Mouse (Mus musculus): Measurements from ENCODE around the gene H2-Q1. TPM values are rescaled to one million over a fixed set of nuclear protein-coding genes. Genes with fewer than 3 reads are reported as not detected.
"Not testable (repeated sequence)": the region's sequence is repeated elsewhere in the genome, so short reads cannot be mapped to it uniquely, and the experiment has no call there.

H2-Q1 gene
- polyA plus RNA-seq, 1 experiment: 0.71 TPM

DNA sequence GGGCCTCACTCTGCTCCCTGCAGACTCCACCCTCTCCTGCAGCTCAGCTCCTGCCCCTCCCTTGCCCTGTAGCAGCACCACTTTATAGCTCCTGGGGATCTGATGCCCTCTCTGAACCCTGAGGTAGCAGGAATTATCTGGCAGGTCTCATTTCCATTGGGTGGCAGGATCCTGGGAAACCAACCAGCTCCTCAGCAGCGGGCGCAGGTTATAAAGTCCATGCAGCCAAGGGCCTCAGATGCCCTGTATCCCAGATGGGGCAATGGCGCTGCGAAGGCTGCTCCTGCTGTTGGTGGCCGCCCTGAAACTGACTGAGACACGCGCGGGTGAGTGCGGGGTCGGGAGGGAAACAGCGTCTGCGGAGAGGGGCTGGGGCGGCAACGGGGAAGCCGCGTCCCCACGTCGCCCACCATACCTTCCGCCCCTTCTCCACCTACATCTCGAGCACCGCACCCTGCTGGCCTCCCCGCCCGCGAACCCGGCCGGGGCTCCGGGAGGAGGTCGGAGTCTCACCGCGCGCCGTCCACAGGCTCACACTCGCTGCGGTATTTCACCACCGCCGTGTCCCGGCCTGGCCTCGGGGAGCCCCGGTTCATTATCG lies 22.0 kb downstream of the H2-Q1 start, which contains the start of gene H2-Q2:
Gene H2-Q2 (plus strand): TSS at position 172 of the 601 bp plus-strand sequence.
- H3K4me3 ChIP-seq (replicated peaks; ENCODE audit: extremely low read depth, low read depth, low read length): peak within 1 kb of the TSS; percentile 58
- WGBS: 2% methylated on average over 40 of the region's 40 CpGs
- TF ChIP-seq CTCF (IDR thresholded peaks at IDR 0.05; ENCODE audit: insufficient read depth, low read length): no peak
- no peak for TF ChIP-seq POLR2A (IDR thresholded peaks at IDR 0.05; ENCODE audit: borderline replicate concordance, extremely low read depth, low read depth, low read length)
- DNase-seq: peak; percentile 18
- peaks cover 4% of the 10 kb centered on the region; the same call in 1 of the 2 replicates for H3K4me1 ChIP-seq (ENCODE audit: control insufficient read depth, insufficient read depth, low read length)

DNA sequence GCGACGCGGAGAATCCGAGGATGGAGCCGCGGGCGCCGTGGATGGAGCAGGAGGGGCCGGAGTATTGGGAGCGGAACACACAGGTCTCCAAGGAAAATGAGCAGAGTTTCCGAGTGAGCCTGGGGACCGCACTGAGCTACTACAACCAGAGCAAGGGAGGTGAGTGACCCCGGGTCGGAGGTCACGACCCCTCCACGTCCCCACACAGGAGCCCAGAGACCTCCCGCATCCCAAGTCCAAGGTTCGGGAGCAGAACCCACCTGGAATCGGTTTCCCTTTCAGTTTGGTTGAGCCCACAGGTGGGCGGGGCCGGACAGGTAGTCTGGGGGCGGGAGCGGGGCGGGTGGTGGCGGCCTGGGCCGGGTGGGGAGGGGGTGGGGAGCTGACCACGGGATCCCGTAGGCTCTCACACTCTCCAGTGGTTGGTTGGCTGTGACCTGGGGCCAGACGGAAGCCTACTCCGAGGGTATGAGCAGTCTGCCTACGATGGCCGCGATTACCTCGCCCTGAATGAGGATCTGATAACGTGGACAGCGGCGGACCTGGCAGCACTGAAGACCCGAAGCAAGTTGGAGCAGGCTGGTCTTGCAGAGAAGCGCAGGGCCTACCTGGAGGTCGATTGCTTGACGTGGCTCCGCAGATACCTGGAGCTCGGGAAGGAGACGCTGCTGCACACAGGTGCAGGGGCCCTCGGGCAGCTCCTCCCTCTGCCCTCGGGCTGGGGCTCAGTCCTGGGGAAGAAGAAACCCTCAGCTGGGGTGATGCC lies 22.7 kb downstream of the H2-Q1 start:
- DNase-seq: peak; percentile 56
- TF ChIP-seq POLR2A (IDR thresholded peaks at IDR 0.05; ENCODE audit: borderline replicate concordance, extremely low read depth, low read depth, low read length) (peak; percentile 38; the same call in 1 of the 2 replicates), CTCF (IDR thresholded peaks at IDR 0.05; ENCODE audit: insufficient read depth, low read length) (no peak)
- Histone ChIP-seq H3K4me1 (ENCODE audit: control insufficient read depth, insufficient read depth, low read length) (peaks cover 4% of the 10 kb centered on the region; the same call in 1 of the 2 replicates), H3K4me3 (replicated peaks; ENCODE audit: extremely low read depth, low read depth, low read length) (peak overlapping the region; percentile 58)
- WGBS: 3% methylated on average over 41 of the region's 46 CpGs

DNA sequence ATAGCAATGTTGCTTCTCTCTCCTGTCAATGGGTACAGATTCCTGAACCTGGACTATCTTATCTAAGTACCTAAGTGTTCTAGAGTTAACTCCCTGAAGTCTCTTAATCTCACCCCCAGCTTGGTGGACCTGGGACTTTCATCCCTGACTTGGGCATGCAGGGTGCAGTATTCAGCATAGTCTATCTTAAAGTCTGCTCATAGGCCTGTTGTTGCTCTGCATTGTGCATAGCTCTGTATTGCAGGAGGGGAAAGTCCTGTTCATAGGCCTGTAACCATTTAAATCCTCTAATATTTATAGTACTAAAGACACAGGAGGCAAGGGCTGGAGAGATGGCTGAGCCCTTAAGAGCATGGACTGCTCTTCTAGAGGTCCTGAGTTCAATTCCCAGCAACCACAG lies 27.5 kb downstream of the H2-Q1 start:
- H3K4me1 ChIP-seq (ENCODE audit: control insufficient read depth, insufficient read depth, low read length): not testable (repeated sequence)

DNA sequence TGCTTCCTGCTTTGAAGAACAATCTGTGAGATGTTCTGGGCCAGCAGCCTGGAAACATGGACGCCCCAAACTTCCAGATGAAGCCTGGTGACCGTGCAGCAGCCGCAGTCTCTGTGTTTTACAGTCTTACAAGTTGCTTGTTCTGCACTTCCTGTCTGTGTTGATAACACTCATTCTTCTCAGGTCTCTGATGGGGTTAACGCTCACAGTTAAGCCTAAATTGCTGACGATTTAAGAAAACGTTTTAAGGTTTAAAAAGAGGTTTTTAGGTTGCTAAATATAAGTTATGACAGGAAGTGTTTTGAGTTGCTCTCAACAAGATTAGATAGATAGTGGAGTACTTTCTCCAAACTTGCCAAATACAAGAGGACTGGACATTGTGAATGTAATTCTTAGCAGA lies 33.1 kb downstream of the H2-Q1 start:
- H3K4me1 ChIP-seq (ENCODE audit: control insufficient read depth, insufficient read depth, low read length); DNase-seq; H3K4me3 ChIP-seq (replicated peaks; ENCODE audit: extremely low read depth, low read depth, low read length): not testable (repeated sequence)
- WGBS: 15% methylated on average over 6 of the region's 6 CpGs

More for the DNA sequence above, 27.5 kb downstream of the H2-Q1 start:
- not testable (repeated sequence) for DNase-seq; H3K4me3 ChIP-seq (replicated peaks; ENCODE audit: extremely low read depth, low read depth, low read length)

DNA sequence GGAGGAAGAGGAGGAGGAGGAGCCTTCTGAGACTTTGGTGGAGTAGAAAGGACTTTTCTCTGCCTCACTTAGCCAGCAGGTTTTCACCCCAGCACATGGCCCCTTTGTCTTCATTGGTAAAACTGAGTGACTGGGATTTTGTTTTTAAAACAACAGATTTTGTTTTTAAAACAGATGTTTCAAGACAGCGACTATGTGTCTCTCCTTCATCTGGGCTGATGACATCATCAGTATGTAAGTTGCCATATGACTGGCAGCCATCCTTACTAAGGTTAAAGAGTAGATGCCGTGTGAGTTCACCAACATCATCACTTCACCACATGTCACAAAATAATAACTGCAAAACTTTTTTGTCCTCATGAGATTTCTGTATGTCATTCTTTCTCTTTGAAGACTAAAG lies 33.9 kb downstream of the H2-Q1 start:
- 69% methylated on average over 2 of the region's 2 CpGs for WGBS
- no peak for TF ChIP-seq CTCF (IDR thresholded peaks at IDR 0.05; ENCODE audit: insufficient read depth, low read length)
- TF ChIP-seq POLR2A (IDR thresholded peaks at IDR 0.05; ENCODE audit: borderline replicate concordance, extremely low read depth, low read depth, low read length): no peak
- no peak for DNase-seq
- no peak overlapping the region for H3K4me3 ChIP-seq (replicated peaks; ENCODE audit: extremely low read depth, low read depth, low read length)
- H3K4me1 ChIP-seq (ENCODE audit: control insufficient read depth, insufficient read depth, low read length): no peaks in the 10 kb centered on the region

DNA sequence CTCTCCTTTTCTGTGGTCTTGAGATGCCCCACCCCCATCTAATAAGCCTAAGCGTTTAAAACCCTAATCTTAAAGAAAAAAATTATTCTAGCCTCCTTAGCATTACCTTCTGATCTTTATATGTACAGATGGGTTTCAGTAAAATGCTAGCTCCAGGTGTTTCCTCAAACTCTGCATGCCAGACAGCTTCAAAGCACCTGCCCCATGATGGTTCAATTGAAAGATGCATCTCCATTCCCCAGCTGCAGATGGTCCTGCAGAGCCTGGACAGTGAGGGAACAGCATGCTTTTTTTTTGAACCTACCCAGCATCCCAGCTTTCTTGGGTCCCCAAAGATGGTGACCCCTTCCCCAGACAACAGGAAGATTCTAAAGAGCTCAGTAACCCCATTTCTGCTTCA lies 36.9 kb downstream of the H2-Q1 start:
- 40% methylated on average over 1 of the region's 1 CpGs for WGBS
- Histone ChIP-seq H3K4me1 (ENCODE audit: control insufficient read depth, insufficient read depth, low read length) (no peaks in the 10 kb centered on the region), H3K4me3 (replicated peaks; ENCODE audit: extremely low read depth, low read depth, low read length) (no peak overlapping the region)
- DNase-seq: no peak
- no peak for TF ChIP-seq CTCF (IDR thresholded peaks at IDR 0.05; ENCODE audit: insufficient read depth, low read length)
- TF ChIP-seq POLR2A (IDR thresholded peaks at IDR 0.05; ENCODE audit: borderline replicate concordance, extremely low read depth, low read depth, low read length): no peak

DNA sequence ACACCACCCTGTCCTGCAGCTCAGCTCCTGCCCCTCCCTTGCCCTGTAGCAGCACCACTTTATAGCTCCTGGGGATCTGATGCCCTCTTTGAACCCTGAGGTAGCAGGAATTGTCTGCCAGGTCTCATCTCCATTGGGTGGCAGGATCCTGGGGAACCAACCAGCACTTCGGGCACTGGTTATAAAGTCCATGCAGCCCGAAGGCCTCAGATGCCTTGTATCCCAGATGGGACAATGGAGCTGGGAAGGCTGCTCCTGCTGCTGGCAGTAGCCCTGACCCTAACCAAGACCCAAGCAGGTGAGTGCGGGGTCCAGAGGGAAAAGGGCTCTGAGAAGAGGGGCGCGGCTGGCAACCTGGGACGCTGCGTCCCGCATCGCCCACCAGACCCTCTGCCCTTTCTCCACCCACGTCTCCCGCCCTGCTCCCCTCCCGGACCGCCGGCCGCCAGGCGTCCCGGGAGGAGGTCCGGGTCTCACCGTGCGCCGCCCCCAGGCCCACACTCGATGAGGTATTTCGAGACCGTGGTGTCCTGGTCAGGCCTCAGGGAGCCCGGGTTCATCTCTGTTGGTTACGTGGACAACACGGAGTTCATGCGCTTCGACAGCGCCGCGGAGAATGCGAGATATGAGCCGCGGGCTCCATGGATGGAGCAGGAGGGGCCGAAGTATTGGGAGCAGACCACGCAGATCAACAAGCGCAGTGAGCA lies 38.7 kb downstream of the H2-Q1 start:
- TF ChIP-seq POLR2A (IDR thresholded peaks at IDR 0.05; ENCODE audit: borderline replicate concordance, extremely low read depth, low read depth, low read length) (no peak), CTCF (IDR thresholded peaks at IDR 0.05; ENCODE audit: insufficient read depth, low read length) (no peak)
- Histone ChIP-seq H3K4me1 (ENCODE audit: control insufficient read depth, insufficient read depth, low read length) (no peaks in the 10 kb centered on the region), H3K4me3 (replicated peaks; ENCODE audit: extremely low read depth, low read depth, low read length) (peak overlapping the region; percentile 62)
- 19% methylated on average over 38 of the region's 38 CpGs for WGBS
- no peak for DNase-seq

DNA sequence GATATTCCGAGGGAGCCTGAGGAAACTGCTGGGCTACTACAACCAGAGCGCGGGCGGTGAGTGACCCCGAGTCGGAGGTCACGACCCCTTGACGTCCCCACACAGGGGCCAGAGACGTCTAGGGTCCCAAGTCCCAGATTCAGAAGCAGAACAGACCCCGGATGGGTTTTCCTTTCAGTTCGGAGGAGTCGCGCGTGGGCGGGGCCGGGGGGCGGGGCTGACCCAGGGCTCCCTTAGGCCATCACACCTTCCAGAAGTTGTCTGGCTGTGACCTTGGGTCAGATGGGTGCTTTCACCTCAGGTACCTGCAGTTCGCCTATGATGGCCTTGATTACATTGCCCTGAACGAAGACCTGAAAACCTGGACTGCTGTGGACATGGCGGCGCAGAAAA lies 39.3 kb downstream of the H2-Q1 start:
- H3K4me1 ChIP-seq (ENCODE audit: control insufficient read depth, insufficient read depth, low read length): no peaks in the 10 kb centered on the region
- WGBS: 27% methylated on average over 21 of the region's 21 CpGs
- peak overlapping the region; percentile 62 for H3K4me3 ChIP-seq (replicated peaks; ENCODE audit: extremely low read depth, low read depth, low read length)
- DNase-seq: no peak
- no peak for TF ChIP-seq POLR2A (IDR thresholded peaks at IDR 0.05; ENCODE audit: borderline replicate concordance, extremely low read depth, low read depth, low read length)
- no peak for TF ChIP-seq CTCF (IDR thresholded peaks at IDR 0.05; ENCODE audit: insufficient read depth, low read length)

Other genes with a start within 250 kb of the H2-Q1 start
- gene Ly6g6e, start 243.5 kb upstream of the H2-Q1 start, polyA plus RNA-seq (2012; rRNA removed): 5.8 and 25.7 TPM in 2 replicates
- gene Ly6g6d, start 242.3 kb upstream of the H2-Q1 start, polyA plus RNA-seq (2012; rRNA removed): 14.5 and 16.7 TPM in 2 replicates
- 0.16 and 0.84 TPM in 2 replicates for gene Ly6g6f, start 234.8 kb upstream of the H2-Q1 start, polyA plus RNA-seq (2012; rRNA removed)
- gene Abhd16a, start 231.1 kb upstream of the H2-Q1 start, polyA plus RNA-seq (2012; rRNA removed): 196 and 245 TPM in 2 replicates
- not detected in 2 replicates for gene Ly6g5c, start 212.1 kb upstream of the H2-Q1 start, polyA plus RNA-seq (2012; rRNA removed)
- 1.4 and 2.0 TPM in 2 replicates for gene Ly6g5b, start 205.0 kb upstream of the H2-Q1 start, polyA plus RNA-seq (2012; rRNA removed)
- gene Gpank1, start 198.9 kb upstream of the H2-Q1 start, polyA plus RNA-seq (2012; rRNA removed): 17.9 and 21.9 TPM in 2 replicates
- gene Csnk2b, start 198.4 kb upstream of the H2-Q1 start, polyA plus RNA-seq (2012; rRNA removed): 232 and 297 TPM in 2 replicates
- gene D17H6S53E, start 194.0 kb upstream of the H2-Q1 start, polyA plus RNA-seq (2012; rRNA removed): 12.1 and 12.9 TPM in 2 replicates
- 0.12 TPM in 1 of 2 replicates, not detected in the other for gene Apom, start 188.4 kb upstream of the H2-Q1 start, polyA plus RNA-seq (2012; rRNA removed)
- 227 and 234 TPM in 2 replicates for gene Bag6, start 185.2 kb upstream of the H2-Q1 start, polyA plus RNA-seq (2012; rRNA removed)
- 327 and 373 TPM in 2 replicates for gene Prrc2a, start 155.5 kb upstream of the H2-Q1 start, polyA plus RNA-seq (2012; rRNA removed)
- gene Aif1, start 144.3 kb upstream of the H2-Q1 start, polyA plus RNA-seq (2012; rRNA removed): 1.4 and 1.6 TPM in 2 replicates
- gene Lst1, start 132.0 kb upstream of the H2-Q1 start, polyA plus RNA-seq (2012; rRNA removed): 19.7 and 37.0 TPM in 2 replicates
- gene Ltb, start 126.0 kb upstream of the H2-Q1 start, polyA plus RNA-seq (2012; rRNA removed): 28.1 and 29.9 TPM in 2 replicates
- gene Tnf, start 118.4 kb upstream of the H2-Q1 start, polyA plus RNA-seq (2012; rRNA removed): 2.1 and 2.5 TPM in 2 replicates
- 1.0 and 1.1 TPM in 2 replicates for gene Lta, start 115.1 kb upstream of the H2-Q1 start, polyA plus RNA-seq (2012; rRNA removed)
- 1.2 TPM in 1 of 2 replicates, not detected in the other for gene Gm16181, start 99.6 kb upstream of the H2-Q1 start, polyA plus RNA-seq (2012; rRNA removed)
- gene Atp6v1g2, start 86.7 kb upstream of the H2-Q1 start, polyA plus RNA-seq (2012; rRNA removed): 6.3 and 8.1 TPM in 2 replicates
- gene Nfkbil1, start 84.6 kb upstream of the H2-Q1 start, polyA plus RNA-seq (2012; rRNA removed): 16.5 and 21.6 TPM in 2 replicates
- gene Ddx39b, start 78.7 kb upstream of the H2-Q1 start, polyA plus RNA-seq (2012; rRNA removed): 245 and 304 TPM in 2 replicates
- gene H2-D1, start 57.7 kb upstream of the H2-Q1 start, polyA plus RNA-seq (2012; rRNA removed): 878 and 1,286 TPM in 2 replicates
- 6.4 and 6.6 TPM in 2 replicates for gene H2-Q2, start 21.8 kb downstream of the H2-Q1 start, polyA plus RNA-seq (2012; rRNA removed)
- 152 and 267 TPM in 2 replicates for gene H2-Q4, start 59.2 kb downstream of the H2-Q1 start, polyA plus RNA-seq (2012; rRNA removed)
- gene H2-Q6, start 104.4 kb downstream of the H2-Q1 start, polyA plus RNA-seq (2012; rRNA removed): 91.1 and 177 TPM in 2 replicates
- gene H2-Q7, start 118.8 kb downstream of the H2-Q1 start, polyA plus RNA-seq (2012; rRNA removed): 211 and 441 TPM in 2 replicates
- gene H2-Q10, start 149.7 kb downstream of the H2-Q1 start, polyA plus RNA-seq (2012; rRNA removed): 11.4 and 12.9 TPM in 2 replicates
- gene Pou5f1, start 185.6 kb downstream of the H2-Q1 start, polyA plus RNA-seq (2012; rRNA removed): not detected in 2 replicates
- 6.4 and 6.5 TPM in 2 replicates for gene Tcf19, start 196.4 kb downstream of the H2-Q1 start, polyA plus RNA-seq (2012; rRNA removed)
- gene Cchcr1, start 196.7 kb downstream of the H2-Q1 start, polyA plus RNA-seq (2012; rRNA removed): 6.5 and 8.4 TPM in 2 replicates
- gene Psors1c2, start 212.8 kb downstream of the H2-Q1 start, polyA plus RNA-seq (2012; rRNA removed): 0.24 and 5.6 TPM in 2 replicates
- 2.0 and 23.0 TPM in 2 replicates for gene Cdsn, start 231.7 kb downstream of the H2-Q1 start, polyA plus RNA-seq (2012; rRNA removed)
- 18.0 TPM in 1 of 2 replicates, not detected in the other for gene 2300002M23Rik, start 247.0 kb downstream of the H2-Q1 start, polyA plus RNA-seq (2012; rRNA removed)